Mouse (Mus musculus): ENCODE measurements around the gene Tshz2. TPM values are rescaled to one million over a fixed set of nuclear protein-coding genes. Genes with fewer than 3 reads are reported as not detected.
"Not testable (repeated sequence)": the region's sequence is repeated elsewhere in the genome, so short reads cannot be mapped to it uniquely, and the experiment has no call there.

Tshz2 gene
- total RNA-seq, 2 experiments from 2014 or later = 37.8 to 50.7 TPM

GRCm38 (mm10) chr2:169750574-169751491 lies 118.0 kb downstream of the Tshz2 start:
- DNase-seq (ENCODE audit: low spot score in 2 of 2) = peak in 1 of 2 experiments; percentile 32

GRCm38 (mm10) chr2:169752126-169752525 lies 119.3 kb downstream of the Tshz2 start:
- DNase-seq (ENCODE audit: low spot score in 2 of 2) = no peak

GRCm38 (mm10) chr2:169753432-169753831 lies 120.6 kb downstream of the Tshz2 start:
- DNase-seq (ENCODE audit: low spot score in 2 of 2) = no peak

GRCm38 (mm10) chr2:169755091-169755490 lies 122.3 kb downstream of the Tshz2 start:
- DNase-seq (ENCODE audit: low spot score in 2 of 2) = no peak

- no peak for DNase-seq (ENCODE audit: low spot score in 2 of 2)
Observed at GRCm38 (mm10) chr2:169758120-169758519, 125.3 kb downstream of the Tshz2 start.

DNA sequence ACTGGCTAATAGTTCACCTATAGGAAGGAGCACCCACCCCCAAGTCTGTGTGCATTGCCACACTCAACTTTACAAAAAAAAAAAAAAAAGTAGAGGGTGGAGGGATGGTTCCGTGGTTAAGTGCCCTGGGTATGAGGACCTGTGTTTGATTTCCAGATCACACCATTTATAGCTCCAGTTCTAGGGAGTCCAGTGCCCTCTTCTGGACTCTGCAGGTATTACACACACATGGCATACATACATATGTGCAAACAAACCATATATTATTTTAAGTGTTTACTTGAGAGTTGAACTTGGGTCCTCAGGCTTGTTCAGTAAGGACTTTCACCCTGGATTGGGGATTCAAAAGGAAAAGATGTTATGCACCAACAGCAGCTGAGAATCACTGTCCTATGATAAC lies 127.3 kb downstream of the Tshz2 start:
- no peak for DNase-seq (ENCODE audit: low spot score in 2 of 2)

DNA sequence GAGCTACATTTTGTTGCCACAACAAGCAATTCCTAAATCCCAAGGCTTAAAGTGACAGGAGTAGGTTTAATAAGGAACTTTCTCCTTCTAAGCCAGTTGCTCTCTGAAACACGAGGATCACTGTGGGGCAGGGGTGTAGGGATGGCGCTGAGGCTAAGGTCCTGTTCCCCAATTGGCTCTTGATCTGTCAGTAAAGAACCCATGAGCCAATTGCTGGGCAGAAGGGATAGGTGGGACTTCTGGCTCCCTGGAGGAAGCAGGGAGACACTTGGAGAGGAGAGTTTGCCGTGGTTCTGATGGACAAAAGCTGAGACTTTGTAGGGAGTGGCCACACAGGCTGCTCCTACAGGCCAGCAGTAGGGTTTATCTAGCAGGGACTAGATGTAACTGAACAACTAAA lies 128.9 kb downstream of the Tshz2 start:
- DNase-seq (ENCODE audit: low spot score in 2 of 2) = no peak

DNA sequence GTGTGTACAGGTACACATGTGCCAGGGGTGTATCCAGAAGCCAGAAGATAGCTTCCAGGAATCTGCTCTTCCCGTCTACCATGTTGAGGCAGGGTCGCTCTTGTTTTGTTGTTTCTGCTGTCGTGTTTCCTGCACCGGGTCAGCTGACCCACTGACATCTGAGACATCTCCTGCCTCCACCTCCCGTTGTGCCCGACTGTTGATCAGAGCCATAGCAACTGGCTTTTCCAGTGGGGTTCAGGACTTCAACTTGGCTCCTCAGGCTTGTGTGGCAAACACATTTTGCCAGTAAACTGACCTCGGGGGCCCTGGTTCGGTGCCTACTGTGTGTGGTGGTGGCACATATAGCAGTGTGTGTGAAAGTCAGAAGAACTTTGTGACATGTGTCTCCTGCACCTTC lies 129.5 kb downstream of the Tshz2 start:
- DNase-seq (ENCODE audit: low spot score in 2 of 2) = no peak

DNA sequence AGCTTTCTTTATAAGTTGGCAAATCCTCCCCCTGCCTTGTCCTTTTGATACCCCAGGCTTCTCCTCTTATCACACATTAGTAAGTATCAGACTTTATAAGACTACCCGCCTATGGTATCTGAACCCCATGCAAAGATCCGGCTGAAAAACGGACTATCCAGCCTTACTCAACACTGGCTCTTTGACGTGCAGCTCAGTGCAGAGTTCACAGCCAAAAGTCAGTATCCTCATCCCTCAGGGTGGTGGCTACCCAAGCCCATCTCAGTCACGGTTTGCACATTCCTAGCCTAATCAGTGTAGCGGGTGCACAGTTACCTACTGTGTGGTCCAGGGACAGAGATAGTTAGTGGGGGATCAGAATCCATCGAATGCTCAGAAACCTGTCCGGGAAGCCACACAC lies 130.9 kb downstream of the Tshz2 start:
- no peak for DNase-seq (ENCODE audit: low spot score in 2 of 2)

- DNase-seq (ENCODE audit: low spot score in 2 of 2) = no peak
Observed at GRCm38 (mm10) chr2:169766247-169766646, 133.4 kb downstream of the Tshz2 start.

DNA sequence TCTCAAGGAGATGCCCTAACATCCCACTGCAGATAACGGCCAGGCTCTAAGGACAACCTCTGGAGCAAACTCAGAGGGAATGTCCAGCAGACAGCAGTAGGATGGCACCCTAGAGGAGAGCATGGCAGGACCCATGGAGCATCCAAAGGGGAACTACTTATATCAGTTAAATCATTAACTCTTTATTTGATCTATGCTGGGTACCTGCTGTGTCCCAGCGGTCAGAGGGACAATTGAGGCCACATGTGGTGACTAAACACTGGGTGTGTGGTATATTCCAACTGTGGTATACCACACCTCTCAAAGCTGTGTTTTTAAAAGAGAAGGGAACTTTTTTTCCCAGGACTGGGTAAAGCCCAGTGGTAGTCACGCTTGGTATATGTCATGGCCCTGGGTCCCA lies 134.5 kb downstream of the Tshz2 start:
- DNase-seq (ENCODE audit: low spot score in 2 of 2) = no peak

- no peak for DNase-seq (ENCODE audit: low spot score in 2 of 2)
Observed at GRCm38 (mm10) chr2:169775078-169775477, 142.3 kb downstream of the Tshz2 start.

GRCm38 (mm10) chr2:169777242-169777641 lies 144.4 kb downstream of the Tshz2 start:
- peak in 1 of 2 experiments; percentile 34 for DNase-seq (ENCODE audit: low spot score in 2 of 2)

- DNase-seq (ENCODE audit: low spot score in 2 of 2) = no peak
Observed at GRCm38 (mm10) chr2:169777764-169778163, 145.0 kb downstream of the Tshz2 start.

DNA sequence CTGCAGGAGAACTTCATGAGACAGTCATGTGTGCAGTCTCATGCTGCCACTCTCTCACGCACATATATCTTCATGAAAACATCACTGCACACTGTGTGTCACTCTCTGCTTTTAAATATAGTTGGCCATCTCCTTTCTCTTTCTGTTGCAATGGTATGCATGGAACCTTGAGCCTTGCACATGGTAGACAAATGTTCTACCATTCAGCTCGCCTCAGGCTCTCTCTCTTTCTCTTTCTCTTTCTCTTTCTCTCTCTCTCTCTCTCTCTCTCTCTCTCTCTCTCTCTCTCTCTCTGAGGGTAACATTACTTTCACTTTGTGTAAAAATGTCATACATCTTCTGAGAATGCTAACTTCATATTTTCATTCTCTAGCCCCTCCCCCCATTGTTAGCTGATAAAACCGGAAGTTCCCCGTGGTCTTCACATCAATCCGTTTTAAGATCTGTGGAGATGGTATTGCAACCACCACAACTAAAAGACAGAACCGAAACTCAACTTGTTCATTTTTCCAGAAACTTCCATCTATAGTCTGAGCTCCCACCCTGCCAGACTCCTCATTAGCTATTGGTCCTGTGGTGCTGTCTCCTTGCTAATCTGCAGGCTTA lies 146.0 kb downstream of the Tshz2 start:
- no peak for DNase-seq (ENCODE audit: low spot score in 2 of 2)

DNA sequence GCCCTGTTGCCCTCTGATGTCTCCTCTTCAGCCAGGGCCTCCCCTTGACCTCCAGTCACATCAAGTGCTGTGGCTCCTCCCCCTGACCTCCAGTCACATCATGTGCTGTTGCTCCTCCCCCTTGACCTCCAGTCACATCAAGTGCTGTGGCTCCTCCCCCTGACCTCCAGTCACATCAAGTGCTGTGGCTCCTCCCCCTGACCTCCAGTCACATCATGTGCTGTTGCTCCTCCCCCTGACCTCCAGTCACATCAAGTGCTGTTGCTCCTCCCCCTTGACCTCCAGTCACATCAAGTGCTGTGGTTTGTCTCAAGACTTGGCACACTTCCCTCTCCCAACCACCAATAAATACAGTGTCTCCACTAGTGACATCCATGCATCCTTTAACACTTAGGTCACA lies 148.9 kb downstream of the Tshz2 start:
- not testable (repeated sequence) for DNase-seq (ENCODE audit: low spot score in 2 of 2)

- no peak for DNase-seq (ENCODE audit: low spot score in 2 of 2)
Observed at GRCm38 (mm10) chr2:169782874-169783680, 150.3 kb downstream of the Tshz2 start.

DNA sequence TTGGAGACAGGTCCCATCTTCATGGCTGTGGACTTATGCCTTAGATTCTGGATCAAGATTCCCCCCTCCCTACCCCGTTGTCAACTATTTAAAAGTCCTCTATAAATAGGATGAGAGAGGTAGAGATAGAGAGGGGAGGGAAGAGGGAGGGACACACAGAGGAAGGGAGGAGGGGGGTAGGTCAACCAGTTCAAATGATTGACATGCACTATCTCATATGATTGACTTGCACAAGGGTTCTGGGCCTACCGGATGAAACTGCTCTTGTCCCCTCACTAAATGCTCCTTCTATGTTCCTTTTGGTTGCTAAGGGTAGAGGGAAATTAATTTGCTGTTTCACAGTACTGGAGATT lies 150.8 kb downstream of the Tshz2 start:
- DNase-seq (ENCODE audit: low spot score in 2 of 2) = no peak

GRCm38 (mm10) chr2:169787381-169787780 lies 154.6 kb downstream of the Tshz2 start:
- no peak for DNase-seq (ENCODE audit: low spot score in 2 of 2)

DNA sequence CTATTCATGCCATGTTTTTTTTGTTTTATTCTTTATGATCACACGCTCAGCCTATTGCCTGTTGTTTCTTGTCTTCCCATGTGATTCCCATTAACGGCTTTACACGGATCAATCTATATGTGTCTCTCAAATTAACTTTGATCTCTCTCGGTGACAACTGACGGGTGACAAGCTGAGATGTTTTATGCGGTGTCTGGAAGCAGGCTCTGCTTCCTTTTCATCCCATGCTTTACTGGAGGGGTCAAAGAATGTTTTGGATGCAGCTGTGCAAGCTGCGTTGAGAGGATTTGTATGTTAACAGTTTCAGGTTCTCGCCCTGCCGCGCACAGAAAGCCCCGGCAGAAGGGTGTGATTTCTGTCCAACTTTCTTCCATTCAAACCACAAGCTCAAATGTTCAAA lies 155.1 kb downstream of the Tshz2 start:
- no peak for DNase-seq (ENCODE audit: low spot score in 2 of 2)

- DNase-seq (ENCODE audit: low spot score in 2 of 2) = peak; percentile 51 to 59
Observed at GRCm38 (mm10) chr2:169790439-169791131, 157.8 kb downstream of the Tshz2 start.

Data from adrenal gland, adult 18-20 months (tissue).